Mouse (Mus musculus): Measurements from ENCODE around the gene Fstl4. TPM values are rescaled to one million over a fixed set of nuclear protein-coding genes. Genes with fewer than 3 reads are reported as not detected.

Fstl4 gene
- total RNA-seq, 2 experiments from 2014 or later, result 44.1 to 47.2 TPM

- peak overlapping the region; percentile 15; the same call in 1 of the 2 replicates for H3K27ac ChIP-seq
- H3K4me3 ChIP-seq, result no peak overlapping the region
- no peak for TF ChIP-seq CTCF (IDR thresholded peaks at IDR 0.05)
- intact Hi-C loops (cut with DNase I), result no loop called here
- peak in 1 of 2 experiments; percentile 30 for DNase-seq (ENCODE audit: extremely low spot score in 1 of 2, low spot score in 2 of 2)
Measured at GRCm38 (mm10) chr11:52875916-52876765, 111.7 kb downstream of the Fstl4 start.

GRCm38 (mm10) chr11:52877662-52878061, 113.2 kb downstream of the Fstl4 start:
- no peak for TF ChIP-seq CTCF (IDR thresholded peaks at IDR 0.05)
- no peak overlapping the region for H3K4me3 ChIP-seq
- H3K27ac ChIP-seq, result no peak overlapping the region
- DNase-seq (ENCODE audit: extremely low spot score in 1 of 2, low spot score in 2 of 2), result no peak
- intact Hi-C loops (cut with DNase I), result no loop called here

- no peak for TF ChIP-seq CTCF (IDR thresholded peaks at IDR 0.05)
- intact Hi-C loops (cut with DNase I), result no loop called here
- DNase-seq (ENCODE audit: extremely low spot score in 1 of 2, low spot score in 2 of 2), result no peak
- Histone ChIP-seq H3K4me3 (no peak overlapping the region), H3K27ac (no peak overlapping the region)
Measured at GRCm38 (mm10) chr11:52879958-52880357, 115.5 kb downstream of the Fstl4 start.

GRCm38 (mm10) chr11:52886559-52887303, 122.3 kb downstream of the Fstl4 start:
- Histone ChIP-seq H3K27ac (no peak overlapping the region), H3K4me3 (no peak overlapping the region)
- no peak for DNase-seq (ENCODE audit: extremely low spot score in 1 of 2, low spot score in 2 of 2)
- no peak for TF ChIP-seq CTCF (IDR thresholded peaks at IDR 0.05)
- intact Hi-C loops (cut with DNase I), result loop anchor here (5.0 kb wide), 1 partner anchor 454 kb away; no protein-coding TSS in a partner anchor

GRCm38 (mm10) chr11:52888150-52888549, 123.7 kb downstream of the Fstl4 start:
- Histone ChIP-seq H3K4me3 (no peak overlapping the region), H3K27ac (no peak overlapping the region)
- peak in 1 of 2 experiments; percentile 29 for DNase-seq (ENCODE audit: extremely low spot score in 1 of 2, low spot score in 2 of 2)
- intact Hi-C loops (cut with DNase I), result loop anchor here (2.0 to 5.0 kb wide), 3 partner anchors 93 to 456 kb away; no protein-coding TSS in a partner anchor
- no peak for TF ChIP-seq CTCF (IDR thresholded peaks at IDR 0.05)

GRCm38 (mm10) chr11:52889527-52889926, 125.1 kb downstream of the Fstl4 start:
- intact Hi-C loops (cut with DNase I), result loop anchor here (2.0 to 5.0 kb wide), 3 partner anchors 95 to 457 kb away; no protein-coding TSS in a partner anchor
- peak overlapping the region; percentile 57; the same call in 1 of the 2 replicates for H3K27ac ChIP-seq
- H3K4me3 ChIP-seq, result no peak overlapping the region
- DNase-seq (ENCODE audit: extremely low spot score in 1 of 2, low spot score in 2 of 2), result peak in 1 of 2 experiments; percentile 42
- TF ChIP-seq CTCF (IDR thresholded peaks at IDR 0.05), result no peak

- intact Hi-C loops (cut with DNase I), result no loop called here
- Histone ChIP-seq H3K27ac (peak overlapping the region; percentile 41; the same call in 1 of the 2 replicates), H3K4me3 (no peak overlapping the region)
- DNase-seq (ENCODE audit: extremely low spot score in 1 of 2, low spot score in 2 of 2), result no peak
- TF ChIP-seq CTCF (IDR thresholded peaks at IDR 0.05), result no peak
Measured at GRCm38 (mm10) chr11:52890156-52890555, 125.7 kb downstream of the Fstl4 start.

GRCm38 (mm10) chr11:52904101-52904500, 139.7 kb downstream of the Fstl4 start:
- H3K27ac ChIP-seq, result no peak overlapping the region
- no peak for TF ChIP-seq CTCF (IDR thresholded peaks at IDR 0.05)
- no peak overlapping the region for H3K4me3 ChIP-seq
- DNase-seq (ENCODE audit: extremely low spot score in 1 of 2, low spot score in 2 of 2), result no peak
- intact Hi-C loops (cut with DNase I), result no loop called here

- no peak for TF ChIP-seq CTCF (IDR thresholded peaks at IDR 0.05)
- DNase-seq (ENCODE audit: extremely low spot score in 1 of 2, low spot score in 2 of 2), result no peak
- no peak overlapping the region for H3K27ac ChIP-seq
- intact Hi-C loops (cut with DNase I), result no loop called here
- H3K4me3 ChIP-seq, result no peak overlapping the region
Measured at GRCm38 (mm10) chr11:52910788-52911187, 146.4 kb downstream of the Fstl4 start.

- Histone ChIP-seq H3K27ac (no peak overlapping the region), H3K4me3 (no peak overlapping the region)
- no peak for DNase-seq (ENCODE audit: extremely low spot score in 1 of 2, low spot score in 2 of 2)
- intact Hi-C loops (cut with DNase I), result no loop called here
- no peak for TF ChIP-seq CTCF (IDR thresholded peaks at IDR 0.05)
Measured at GRCm38 (mm10) chr11:52914431-52914830, 150.0 kb downstream of the Fstl4 start.

- Histone ChIP-seq H3K4me3 (no peak overlapping the region), H3K27ac (no peak overlapping the region)
- TF ChIP-seq CTCF (IDR thresholded peaks at IDR 0.05), result no peak
- intact Hi-C loops (cut with DNase I), result no loop called here
- DNase-seq (ENCODE audit: extremely low spot score in 1 of 2, low spot score in 2 of 2), result no peak
Measured at GRCm38 (mm10) chr11:52915648-52916047, 151.2 kb downstream of the Fstl4 start.
